Mouse (Mus musculus) limb, embryonic 13.5 days (tissue): Measurements from ENCODE around the gene Gtf2e1. TPM values are rescaled to one million over a fixed set of nuclear protein-coding genes. Genes with fewer than 3 reads are reported as not detected.

Experiments
- ATAC-seq: fragments of 200-750 bp; cut with Nextera tagmentation; 2 replicates; pipeline ENCODE4 v1.8.0; 2017; ENCODE audit warnings: low read depth, moderate number of reproducible peaks, moderate TSS enrichment; ENCODE audit not compliant: low FRiP score
- H3K27ac ChIP-seq: fragments of 300-500 bp; sonication (generic); 2 replicates; pipeline ENCODE4 v1.5.1; 2015; ENCODE audit warnings: inconsistent platforms, mild to moderate bottlenecking, moderate library complexity
- H3K27me3 ChIP-seq: fragments of 300-500 bp; sonication (generic); 2 replicates; pipeline ENCODE4 v1.6.1; 2015; ENCODE audit warnings: mild to moderate bottlenecking, inconsistent platforms
- H3K36me3 ChIP-seq: fragments of 300-500 bp; sonication (generic); 2 replicates; pipeline ENCODE4 v1.6.1; 2015; ENCODE audit warnings: inconsistent platforms, mild to moderate bottlenecking, moderate library complexity
- H3K4me1 ChIP-seq: fragments of 300-500 bp; sonication (generic); 2 replicates; pipeline ENCODE4 v1.6.1; 2015; ENCODE audit warnings: inconsistent platforms
- H3K4me2 ChIP-seq: fragments of 300-500 bp; sonication (generic); replicated peaks from 2 replicates; pipeline ENCODE4 v1.6.1; 2015; ENCODE audit warnings: inconsistent platforms, mild to moderate bottlenecking, moderate library complexity
- H3K4me3 ChIP-seq: fragments of 300-500 bp; sonication (generic); 2 replicates; pipeline ENCODE4 v1.5.1; 2015; ENCODE audit warnings: moderate library complexity, mild to moderate bottlenecking, inconsistent platforms
- H3K9ac ChIP-seq: fragments of 300-500 bp; sonication (generic); 2 replicates; pipeline ENCODE4 v1.6.1; 2015; ENCODE audit warnings: mild to moderate bottlenecking, inconsistent platforms
- H3K9me3 ChIP-seq: fragments of 300-500 bp; sonication (generic); 2 replicates; pipeline ENCODE4 v1.6.1; 2016; ENCODE audit warnings: inconsistent platforms
- WGBS: fragments of 180-500 bp; shearing (Covaris S2); methylation state at CpG from one replicate; pipeline ENCODE4 v1.1.7; 2015; 5-methylcytosine and 5-hydroxymethylcytosine counted together
- polyA plus RNA-seq: library from polyadenylated mRNA; unstranded; fragments of >200 nt; fragmentation: Nextera tagmentation; extraction: Ambion mirVana; gene quantifications from 2 replicates; pipeline ENCODE4 v1.2.1, GENCODE M21; 2015

Gtf2e1 gene
- polyA plus RNA-seq, 1 experiment from 2014 or later: 33.9 TPM

GRCm38 (mm10) chr16:37539240-37539610 lies 364 bp downstream of the Gtf2e1 start:
- peak; percentile 49; the same call in 1 of the 2 replicates for ATAC-seq
- no peaks in the 10 kb centered on the region for H3K27me3 ChIP-seq
- 0% methylated on average over 22 of the region's 22 CpGs for WGBS
- H3K4me2 ChIP-seq: peak overlapping the region; percentile 73
- peaks cover 18% of the 10 kb centered on the region for H3K4me1 ChIP-seq
- H3K27ac ChIP-seq: peak overlapping the region; percentile 79
- peak overlapping the region; percentile 89 for H3K9ac ChIP-seq
- H3K36me3 ChIP-seq: peaks cover 26% of the 10 kb centered on the region
- H3K4me3 ChIP-seq: peak overlapping the region; percentile 87
- no peaks in the 10 kb centered on the region for H3K9me3 ChIP-seq

- H3K36me3 ChIP-seq: peaks cover 39% of the 10 kb centered on the region
- ATAC-seq: no peak
- 85% methylated on average over 8 of the region's 8 CpGs for WGBS
These were observed 6.1 kb downstream of the Gtf2e1 start for GRCm38 (mm10) chr16:37533369-37534068.

DNA sequence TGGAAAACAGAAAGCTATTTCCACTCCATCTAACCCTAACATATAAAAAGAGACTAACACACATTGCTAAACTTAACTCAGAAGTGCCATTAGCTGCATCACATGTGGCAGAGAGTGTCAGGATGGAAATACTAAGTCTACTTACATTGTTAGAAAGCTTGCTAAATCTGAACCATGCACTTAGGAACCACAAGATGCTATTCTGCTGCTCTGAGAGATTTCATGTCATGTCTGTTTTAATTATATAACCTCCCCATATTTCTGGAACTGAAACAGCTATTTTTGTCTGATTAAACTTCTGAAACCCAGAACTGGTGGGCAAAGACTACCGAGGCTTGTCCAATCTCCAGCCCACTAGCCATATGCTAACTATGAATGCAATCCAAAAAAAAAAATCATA lies 7.5 kb downstream of the Gtf2e1 start:
- peaks cover 46% of the 10 kb centered on the region for H3K36me3 ChIP-seq
- H3K4me3 ChIP-seq: no peak overlapping the region
- 91% methylated on average over 1 of the region's 1 CpGs for WGBS
- no peak overlapping the region for H3K9ac ChIP-seq
- no peak for ATAC-seq
- H3K27ac ChIP-seq: no peak overlapping the region
- H3K4me2 ChIP-seq: no peak overlapping the region
- no peaks in the 10 kb centered on the region for H3K9me3 ChIP-seq
- no peaks in the 10 kb centered on the region for H3K27me3 ChIP-seq
- peaks cover 7% of the 10 kb centered on the region for H3K4me1 ChIP-seq

More at GRCm38 (mm10) chr16:37533369-37534068, 6.1 kb downstream of the Gtf2e1 start:
- Histone ChIP-seq H3K27ac (no peak overlapping the region), H3K4me2 (no peak overlapping the region), H3K4me1 (peaks cover 14% of the 10 kb centered on the region), H3K27me3 (no peaks in the 10 kb centered on the region), H3K9ac (no peak overlapping the region), H3K9me3 (no peaks in the 10 kb centered on the region), H3K4me3 (no peak overlapping the region)

- Histone ChIP-seq H3K9ac (no peak overlapping the region), H3K4me3 (no peak overlapping the region), H3K27ac (no peak overlapping the region), H3K36me3 (peaks cover 48% of the 10 kb centered on the region), H3K27me3 (no peaks in the 10 kb centered on the region), H3K4me1 (peaks cover 7% of the 10 kb centered on the region), H3K4me2 (no peak overlapping the region), H3K9me3 (no peaks in the 10 kb centered on the region)
- no peak for ATAC-seq
- 84% methylated on average over 6 of the region's 6 CpGs for WGBS
These were observed 9.4 kb downstream of the Gtf2e1 start for GRCm38 (mm10) chr16:37530170-37530569.

GRCm38 (mm10) chr16:37526688-37527223 lies 12.8 kb downstream of the Gtf2e1 start:
- no peaks in the 10 kb centered on the region for H3K27me3 ChIP-seq
- no peak overlapping the region for H3K27ac ChIP-seq
- no peak for ATAC-seq
- H3K36me3 ChIP-seq: peaks cover 57% of the 10 kb centered on the region
- peaks cover 5% of the 10 kb centered on the region; the same call in 1 of the 2 replicates for H3K9me3 ChIP-seq
- H3K4me1 ChIP-seq: peaks cover 7% of the 10 kb centered on the region
- no peak overlapping the region for H3K9ac ChIP-seq
- WGBS: 96% methylated on average over 3 of the region's 3 CpGs
- H3K4me2 ChIP-seq: no peak overlapping the region
- no peak overlapping the region for H3K4me3 ChIP-seq

GRCm38 (mm10) chr16:37525121-37525520 lies 14.5 kb downstream of the Gtf2e1 start:
- WGBS: 93% methylated on average over 2 of the region's 2 CpGs
- ATAC-seq: no peak
- peaks cover 63% of the 10 kb centered on the region for H3K36me3 ChIP-seq

DNA sequence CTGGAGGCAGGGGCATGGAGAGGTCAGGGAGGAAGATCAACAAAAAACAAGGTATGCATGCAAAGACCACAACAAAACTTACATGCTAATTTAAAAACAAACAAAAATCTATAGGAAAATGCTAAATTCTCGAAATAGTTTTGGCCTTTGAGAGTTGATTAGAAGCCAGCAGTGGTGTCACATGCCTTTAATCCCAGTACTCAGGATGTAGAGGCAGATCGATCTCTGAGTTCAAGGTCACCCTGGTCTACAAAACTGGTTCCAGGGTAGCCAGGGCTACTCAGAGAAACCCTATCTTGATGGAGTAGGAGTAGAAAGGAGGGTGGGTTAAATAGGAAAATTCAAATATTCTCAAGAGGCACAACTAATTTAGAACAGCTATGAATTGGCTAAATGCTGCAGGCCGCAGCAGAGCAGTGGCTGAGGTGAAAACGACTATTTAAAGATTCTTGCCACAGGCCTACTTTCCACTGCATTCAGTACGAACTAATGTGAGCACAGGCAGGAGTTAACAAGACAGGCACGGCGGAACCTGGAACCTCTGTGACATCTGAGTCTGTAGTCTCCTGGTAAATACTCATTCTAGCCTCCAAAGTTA lies 17.4 kb downstream of the Gtf2e1 start:
- no peaks in the 10 kb centered on the region for H3K27me3 ChIP-seq
- 77% methylated on average over 7 of the region's 7 CpGs for WGBS
- H3K4me1 ChIP-seq: no peaks in the 10 kb centered on the region
- no peak for ATAC-seq
- no peak overlapping the region for H3K4me3 ChIP-seq
- H3K9me3 ChIP-seq: peaks cover 5% of the 10 kb centered on the region; the same call in 1 of the 2 replicates
- H3K27ac ChIP-seq: no peak overlapping the region
- no peak overlapping the region for H3K9ac ChIP-seq
- no peak overlapping the region for H3K4me2 ChIP-seq
- H3K36me3 ChIP-seq: peaks cover 69% of the 10 kb centered on the region

More at GRCm38 (mm10) chr16:37525121-37525520, 14.5 kb downstream of the Gtf2e1 start:
- Histone ChIP-seq H3K4me3 (no peak overlapping the region), H3K4me1 (peaks cover 4% of the 10 kb centered on the region), H3K27ac (no peak overlapping the region), H3K9me3 (peaks cover 5% of the 10 kb centered on the region; the same call in 1 of the 2 replicates), H3K27me3 (no peaks in the 10 kb centered on the region), H3K9ac (no peak overlapping the region), H3K4me2 (no peak overlapping the region)

DNA sequence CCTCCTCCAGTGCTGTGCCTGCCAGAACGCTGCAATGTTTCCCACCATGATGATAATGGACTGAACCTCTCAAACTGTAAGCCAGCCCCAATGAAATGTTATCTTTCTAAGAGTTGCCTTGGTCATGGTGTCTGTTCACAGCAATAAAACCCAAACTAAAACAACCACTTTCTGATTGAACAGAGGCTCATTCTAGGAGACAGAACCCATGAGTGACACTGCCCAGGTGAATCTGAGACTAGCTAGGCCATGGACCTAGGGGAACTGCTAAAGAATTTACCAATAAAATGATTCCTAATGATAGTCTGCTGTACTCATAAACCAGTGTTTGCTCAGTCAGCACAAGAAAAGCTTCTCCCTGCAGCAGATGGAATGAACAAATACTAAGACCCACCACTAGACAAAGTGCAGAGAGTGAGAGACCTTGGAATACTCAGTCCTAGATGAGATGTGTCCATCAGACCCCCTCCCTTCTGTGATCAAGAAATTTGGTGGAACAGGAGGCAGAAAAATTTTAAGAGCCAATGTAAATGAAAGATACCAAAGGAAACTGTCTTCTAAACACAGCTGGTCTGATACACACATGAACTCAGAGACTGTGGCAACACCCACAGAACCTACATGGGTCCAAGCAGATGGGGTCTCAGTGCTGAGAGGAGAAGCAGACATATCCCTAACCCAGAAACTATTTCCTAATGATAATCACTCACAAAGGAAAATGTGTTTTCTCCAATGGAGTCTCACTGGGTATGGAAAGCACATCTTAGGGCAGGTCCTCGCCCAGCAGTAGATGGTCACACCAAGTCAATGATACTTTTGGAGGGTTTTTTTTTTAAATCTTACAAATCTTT lies 19.2 kb downstream of the Gtf2e1 start:
- 97% methylated on average over 2 of the region's 2 CpGs for WGBS
- Histone ChIP-seq H3K27ac (no peak overlapping the region), H3K4me1 (no peaks in the 10 kb centered on the region), H3K9me3 (peaks cover 5% of the 10 kb centered on the region; the same call in 1 of the 2 replicates), H3K9ac (no peak overlapping the region), H3K4me2 (no peak overlapping the region), H3K36me3 (peaks cover 69% of the 10 kb centered on the region), H3K4me3 (no peak overlapping the region), H3K27me3 (no peaks in the 10 kb centered on the region)
- no peak for ATAC-seq

GRCm38 (mm10) chr16:37519721-37520120 lies 19.9 kb downstream of the Gtf2e1 start:
- Histone ChIP-seq H3K27ac (no peak overlapping the region), H3K27me3 (no peaks in the 10 kb centered on the region), H3K36me3 (peaks cover 69% of the 10 kb centered on the region), H3K4me2 (no peak overlapping the region), H3K4me3 (no peak overlapping the region), H3K9ac (no peak overlapping the region), H3K9me3 (peaks cover 5% of the 10 kb centered on the region; the same call in 1 of the 2 replicates), H3K4me1 (no peaks in the 10 kb centered on the region)
- ATAC-seq: no peak
- 98% methylated on average over 1 of the region's 1 CpGs for WGBS

GRCm38 (mm10) chr16:37518662-37519061 lies 20.9 kb downstream of the Gtf2e1 start:
- WGBS: 88% methylated on average over 2 of the region's 2 CpGs
- ATAC-seq: no peak

DNA sequence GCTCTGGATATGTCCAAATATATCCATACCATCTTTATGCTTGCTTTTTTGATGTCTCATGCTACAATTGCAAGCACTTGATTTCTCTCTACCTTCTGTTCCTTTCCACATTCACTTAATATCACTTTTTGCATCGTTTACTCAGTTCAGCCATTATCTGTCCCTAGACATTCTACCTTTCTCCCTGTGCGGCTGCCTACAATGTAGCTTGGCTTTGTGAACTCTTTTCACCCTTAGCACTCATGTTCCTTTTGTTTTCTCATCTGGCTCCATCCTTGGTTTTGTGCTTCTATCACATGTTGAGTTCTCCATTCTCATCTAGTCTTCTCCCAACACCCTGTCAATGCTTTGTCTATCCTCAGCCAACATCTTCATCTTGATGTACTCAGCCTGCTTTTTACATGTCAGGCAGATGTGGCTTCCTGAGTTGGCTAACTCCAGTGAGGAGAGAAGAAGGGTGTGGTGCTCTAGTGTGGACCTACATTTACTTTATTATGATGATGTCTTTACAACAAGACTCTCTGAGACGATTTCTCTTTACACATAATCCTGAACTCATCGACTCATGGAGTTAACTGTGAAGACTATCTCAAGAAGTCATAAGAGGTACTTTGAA lies 21.9 kb downstream of the Gtf2e1 start:
- H3K27me3 ChIP-seq: no peaks in the 10 kb centered on the region
- no peak for ATAC-seq
- H3K27ac ChIP-seq: no peak overlapping the region
- H3K4me1 ChIP-seq: no peaks in the 10 kb centered on the region
- H3K36me3 ChIP-seq: peaks cover 59% of the 10 kb centered on the region
- no peaks in the 10 kb centered on the region for H3K9me3 ChIP-seq
- H3K9ac ChIP-seq: no peak overlapping the region
- H3K4me2 ChIP-seq: no peak overlapping the region
- 97% methylated on average over 4 of the region's 4 CpGs for WGBS
- no peak overlapping the region for H3K4me3 ChIP-seq

More at GRCm38 (mm10) chr16:37518662-37519061, 20.9 kb downstream of the Gtf2e1 start:
- Histone ChIP-seq H3K9ac (no peak overlapping the region), H3K4me1 (no peaks in the 10 kb centered on the region), H3K4me3 (no peak overlapping the region), H3K9me3 (peaks cover 4% of the 10 kb centered on the region; the same call in 1 of the 2 replicates), H3K27ac (no peak overlapping the region), H3K36me3 (peaks cover 65% of the 10 kb centered on the region), H3K27me3 (no peaks in the 10 kb centered on the region), H3K4me2 (no peak overlapping the region)
